Mouse (Mus musculus): ENCODE data around the gene Tnk2. TPM values are rescaled to one million over a fixed set of nuclear protein-coding genes. Genes with fewer than 3 reads are reported as not detected.

Tnk2 gene
- polyA plus RNA-seq, 1 experiment from 2014 or later: 24.2 TPM

- Histone ChIP-seq H3K27ac (no peak overlapping the region), H3K27me3 (replicated peaks) (no peaks in the 10 kb centered on the region), H3K9me3 (no peaks in the 10 kb centered on the region), H3K4me3 (no peak overlapping the region), H3K4me2 (no peak overlapping the region), H3K4me1 (no peaks in the 10 kb centered on the region), H3K36me3 (replicated peaks) (no peaks in the 10 kb centered on the region), H3K9ac (no peak overlapping the region)
- 88% methylated on average over 8 of the region's 8 CpGs for WGBS
- ATAC-seq (replicated peaks): no peak
These were observed 65.4 kb downstream of the Tnk2 start for GRCm38 (mm10) chr16:32709116-32709515.

GRCm38 (mm10) chr16:32710426-32711070 lies 66.9 kb downstream of the Tnk2 start:
- H3K9me3 ChIP-seq: no peaks in the 10 kb centered on the region
- WGBS: 80% methylated on average over 14 of the region's 14 CpGs
- no peak for ATAC-seq (replicated peaks)

DNA sequence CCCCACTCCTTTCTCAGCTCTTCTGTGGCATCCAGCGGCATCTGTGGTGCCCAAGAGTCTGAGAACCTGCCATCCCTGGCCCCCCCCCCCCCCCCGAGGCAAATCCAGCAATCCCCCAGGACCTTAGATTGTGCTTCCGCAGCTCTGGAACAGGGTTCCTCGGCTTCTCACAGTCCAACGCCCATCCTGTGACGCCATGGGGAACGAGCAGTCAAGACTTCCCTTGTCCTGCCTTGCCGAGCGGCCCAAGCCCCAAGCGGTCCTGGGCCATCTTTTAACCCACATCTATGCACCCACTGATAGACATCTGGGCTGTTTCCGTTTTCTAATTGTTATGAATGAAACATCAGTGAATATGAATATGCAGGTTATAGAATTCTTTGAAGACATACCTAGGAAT lies 68.5 kb downstream of the Tnk2 start:
- H3K27me3 ChIP-seq (replicated peaks): no peaks in the 10 kb centered on the region

More at GRCm38 (mm10) chr16:32710426-32711070, 66.9 kb downstream of the Tnk2 start:
- Histone ChIP-seq H3K9ac (no peak overlapping the region), H3K27me3 (replicated peaks) (no peaks in the 10 kb centered on the region), H3K4me3 (no peak overlapping the region), H3K4me1 (no peaks in the 10 kb centered on the region), H3K4me2 (no peak overlapping the region), H3K27ac (no peak overlapping the region), H3K36me3 (replicated peaks) (no peaks in the 10 kb centered on the region)

GRCm38 (mm10) chr16:32713556-32713955 lies 69.9 kb downstream of the Tnk2 start:
- 60% methylated on average over 6 of the region's 6 CpGs for WGBS
- no peak overlapping the region for H3K9ac ChIP-seq
- no peak overlapping the region for H3K4me3 ChIP-seq
- ATAC-seq (replicated peaks): no peak
- no peaks in the 10 kb centered on the region for H3K4me1 ChIP-seq
- no peaks in the 10 kb centered on the region for H3K9me3 ChIP-seq
- H3K27ac ChIP-seq: no peak overlapping the region
- H3K4me2 ChIP-seq: no peak overlapping the region
- H3K36me3 ChIP-seq (replicated peaks): no peaks in the 10 kb centered on the region
- no peaks in the 10 kb centered on the region for H3K27me3 ChIP-seq (replicated peaks)

More for the DNA sequence above, 68.5 kb downstream of the Tnk2 start:
- H3K4me1 ChIP-seq: no peaks in the 10 kb centered on the region
- 84% methylated on average over 11 of the region's 11 CpGs for WGBS
- H3K9ac ChIP-seq: no peak overlapping the region
- no peaks in the 10 kb centered on the region for H3K36me3 ChIP-seq (replicated peaks)
- no peak overlapping the region for H3K4me2 ChIP-seq
- H3K9me3 ChIP-seq: no peaks in the 10 kb centered on the region
- ATAC-seq (replicated peaks): no peak
- no peak overlapping the region for H3K4me3 ChIP-seq
- H3K27ac ChIP-seq: no peak overlapping the region

DNA sequence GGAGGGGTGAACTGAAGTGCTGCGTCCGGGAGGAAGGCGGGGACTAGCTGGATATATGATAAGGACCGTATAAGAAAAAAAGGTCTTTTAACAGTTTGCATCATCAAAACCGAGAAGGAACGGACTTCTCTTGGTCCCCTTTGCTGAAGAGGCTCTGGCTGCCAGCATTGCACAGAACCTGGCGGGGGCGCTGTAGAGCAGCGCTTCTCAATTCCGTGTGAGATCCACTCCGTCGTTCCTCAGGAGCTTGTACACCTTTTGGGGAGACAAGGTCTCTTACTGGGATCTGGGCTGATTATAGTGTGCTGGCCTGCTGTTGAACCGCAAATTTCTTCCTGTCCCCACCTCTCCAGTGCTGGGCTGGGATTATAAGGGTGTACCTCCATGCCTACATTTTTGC lies 71.7 kb downstream of the Tnk2 start:
- no peak overlapping the region for H3K4me2 ChIP-seq
- H3K36me3 ChIP-seq (replicated peaks): no peaks in the 10 kb centered on the region
- WGBS: 33% methylated on average over 13 of the region's 13 CpGs
- H3K27ac ChIP-seq: no peak overlapping the region
- no peaks in the 10 kb centered on the region for H3K4me1 ChIP-seq
- no peak overlapping the region for H3K4me3 ChIP-seq
- no peak overlapping the region for H3K9ac ChIP-seq
- H3K9me3 ChIP-seq: no peaks in the 10 kb centered on the region
- no peaks in the 10 kb centered on the region for H3K27me3 ChIP-seq (replicated peaks)
- no peak for ATAC-seq (replicated peaks)

- ATAC-seq (replicated peaks): no peak
- H3K9ac ChIP-seq: no peak overlapping the region
- H3K4me1 ChIP-seq: no peaks in the 10 kb centered on the region
- no peak overlapping the region for H3K4me3 ChIP-seq
- H3K27me3 ChIP-seq (replicated peaks): no peaks in the 10 kb centered on the region
- no peaks in the 10 kb centered on the region for H3K36me3 ChIP-seq (replicated peaks)
- no peak overlapping the region for H3K4me2 ChIP-seq
- WGBS: 90% methylated on average over 7 of the region's 7 CpGs
- H3K27ac ChIP-seq: no peak overlapping the region
- H3K9me3 ChIP-seq: no peaks in the 10 kb centered on the region
These were observed 79.5 kb downstream of the Tnk2 start for GRCm38 (mm10) chr16:32723163-32723562.

DNA sequence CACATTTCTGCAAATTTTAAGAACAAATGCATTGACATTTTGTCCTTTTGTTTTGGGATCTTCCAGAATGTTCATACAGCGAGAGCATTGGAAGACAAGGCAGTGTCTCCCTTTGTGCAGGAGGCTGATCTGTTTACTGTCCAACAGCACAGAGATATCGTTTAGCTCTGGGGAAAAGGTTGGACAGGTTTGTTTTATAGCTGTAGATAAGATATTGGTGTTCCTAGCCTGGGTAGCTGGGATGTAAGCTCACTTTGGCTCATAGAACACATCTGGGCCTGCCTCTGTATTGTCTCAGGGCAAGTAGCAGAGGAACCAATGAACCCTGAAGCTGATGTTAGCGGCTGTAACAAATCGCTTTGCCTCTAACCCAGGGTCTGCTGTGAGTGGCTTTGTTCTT lies 80.1 kb downstream of the Tnk2 start:
- H3K27ac ChIP-seq: no peak overlapping the region
- no peaks in the 10 kb centered on the region for H3K9me3 ChIP-seq
- no peak overlapping the region for H3K9ac ChIP-seq
- no peaks in the 10 kb centered on the region for H3K27me3 ChIP-seq (replicated peaks)
- no peaks in the 10 kb centered on the region for H3K4me1 ChIP-seq
- no peak overlapping the region for H3K4me3 ChIP-seq
- 78% methylated on average over 4 of the region's 4 CpGs for WGBS
- no peaks in the 10 kb centered on the region for H3K36me3 ChIP-seq (replicated peaks)
- no peak for ATAC-seq (replicated peaks)
- no peak overlapping the region for H3K4me2 ChIP-seq

DNA sequence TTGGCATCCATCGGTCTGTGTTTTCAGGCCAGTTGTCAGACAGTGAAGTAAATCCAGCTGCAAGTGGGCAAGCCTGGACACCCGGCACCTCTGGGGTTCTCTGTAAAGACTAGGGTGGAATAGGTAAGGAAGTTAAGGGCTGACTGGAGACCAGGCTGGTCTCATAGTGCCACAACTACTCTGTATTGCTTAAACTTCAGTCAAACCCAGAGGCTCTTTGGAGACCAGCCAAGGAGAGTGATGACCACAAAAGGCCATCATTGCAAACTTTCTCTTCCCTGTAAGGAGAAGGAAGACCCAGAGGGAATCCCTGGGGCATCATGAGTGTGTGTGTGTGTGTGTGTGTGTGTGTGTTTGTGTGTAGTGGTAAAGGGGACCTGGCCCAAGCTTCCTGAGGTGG lies 80.6 kb downstream of the Tnk2 start:
- ATAC-seq (replicated peaks): no peak
- WGBS: 82% methylated on average over 2 of the region's 2 CpGs
- Histone ChIP-seq H3K27ac (no peak overlapping the region), H3K9me3 (no peaks in the 10 kb centered on the region), H3K4me1 (no peaks in the 10 kb centered on the region), H3K9ac (no peak overlapping the region), H3K36me3 (replicated peaks) (no peaks in the 10 kb centered on the region), H3K4me3 (no peak overlapping the region), H3K27me3 (replicated peaks) (no peaks in the 10 kb centered on the region), H3K4me2 (no peak overlapping the region)

DNA sequence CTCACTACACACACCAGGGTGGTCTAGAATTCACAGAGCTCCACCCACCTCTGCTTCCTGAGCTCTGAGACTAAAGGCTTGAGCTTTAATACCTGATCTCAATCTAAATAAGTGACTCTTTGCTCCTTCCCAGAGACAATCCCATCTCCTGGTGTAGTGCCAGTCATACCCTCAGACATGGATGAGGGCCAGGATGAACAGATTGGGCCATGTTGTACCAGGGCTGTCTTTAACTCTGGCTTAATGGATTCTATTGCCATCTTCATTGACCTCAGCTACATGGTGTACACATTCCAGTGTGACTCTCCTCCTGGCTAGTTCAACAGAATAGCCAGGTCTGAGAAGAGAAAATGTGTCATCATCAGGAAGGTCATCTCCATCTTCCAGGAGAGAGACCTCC lies 82.8 kb downstream of the Tnk2 start:
- Histone ChIP-seq H3K9ac (no peak overlapping the region), H3K4me3 (no peak overlapping the region), H3K4me2 (no peak overlapping the region), H3K4me1 (no peaks in the 10 kb centered on the region), H3K27me3 (replicated peaks) (no peaks in the 10 kb centered on the region), H3K9me3 (no peaks in the 10 kb centered on the region), H3K36me3 (replicated peaks) (no peaks in the 10 kb centered on the region), H3K27ac (no peak overlapping the region)
- ATAC-seq (replicated peaks): no peak

- H3K36me3 ChIP-seq (replicated peaks): no peaks in the 10 kb centered on the region
- no peak overlapping the region for H3K4me2 ChIP-seq
- no peaks in the 10 kb centered on the region for H3K27me3 ChIP-seq (replicated peaks)
- H3K27ac ChIP-seq: no peak overlapping the region
- H3K9ac ChIP-seq: no peak overlapping the region
- H3K4me1 ChIP-seq: no peaks in the 10 kb centered on the region
- no peaks in the 10 kb centered on the region for H3K9me3 ChIP-seq
- no peak for ATAC-seq (replicated peaks)
- no peak overlapping the region for H3K4me3 ChIP-seq
These were observed 84.6 kb downstream of the Tnk2 start for GRCm38 (mm10) chr16:32728240-32728639.

DNA sequence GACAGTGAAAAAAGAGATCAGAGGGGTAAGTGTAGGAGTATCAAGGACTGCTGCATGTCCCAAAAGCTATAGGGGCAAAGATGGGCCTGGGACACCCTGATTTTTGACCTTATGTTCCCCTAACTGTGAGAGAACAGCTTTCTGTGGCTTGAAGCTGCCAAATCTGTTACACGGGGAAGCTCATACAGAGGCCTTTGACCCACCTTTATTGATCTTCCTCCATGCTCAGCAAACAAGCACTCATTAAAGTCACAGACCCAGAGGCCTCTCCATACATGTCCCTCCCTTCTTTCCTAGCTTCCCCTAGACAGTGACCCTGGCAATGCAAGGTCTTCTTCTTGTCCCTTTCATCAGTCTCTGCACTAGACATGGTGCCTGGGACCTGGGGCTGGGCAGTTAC lies 85.1 kb downstream of the Tnk2 start:
- no peak overlapping the region for H3K9ac ChIP-seq
- WGBS: 83% methylated on average over 1 of the region's 1 CpGs
- no peaks in the 10 kb centered on the region for H3K4me1 ChIP-seq
- H3K9me3 ChIP-seq: no peaks in the 10 kb centered on the region
- H3K36me3 ChIP-seq (replicated peaks): no peaks in the 10 kb centered on the region
- ATAC-seq (replicated peaks): no peak
- no peak overlapping the region for H3K4me3 ChIP-seq
- no peak overlapping the region for H3K27ac ChIP-seq
- H3K4me2 ChIP-seq: no peak overlapping the region
- H3K27me3 ChIP-seq (replicated peaks): no peaks in the 10 kb centered on the region

Measured in midbrain, embryonic 15.5 days (tissue).